Mouse (Mus musculus) forebrain, embryonic 16.5 days (tissue): ENCODE results near the gene Bcl7a. TPM values are rescaled to one million over a fixed set of nuclear protein-coding genes. Genes with fewer than 3 reads are reported as not detected.

Source experiments
- ATAC-seq: fragments of 200-750 bp; cut with Nextera tagmentation; 2 replicates; pipeline ENCODE4 v1.8.0; 2017; ENCODE audit warnings: mild to moderate bottlenecking, moderate library complexity
- H3K27ac ChIP-seq: fragments of 300-500 bp; sonication (generic); 2 replicates; pipeline ENCODE4 v1.5.1; 2014; ENCODE audit warnings: low read length, control low read depth
- H3K27me3 ChIP-seq: fragments of 300-500 bp; sonication (generic); replicated peaks from 2 replicates; pipeline ENCODE4 v1.6.1; 2014; ENCODE audit warnings: low read length; ENCODE audit not compliant: control insufficient read depth, insufficient read depth
- H3K36me3 ChIP-seq: fragments of 300-500 bp; sonication (generic); 2 replicates; pipeline ENCODE4 v1.6.1; 2014; ENCODE audit not compliant: control insufficient read depth, insufficient read depth
- H3K4me1 ChIP-seq: fragments of 300-500 bp; sonication (generic); replicated peaks from 2 replicates; pipeline ENCODE4 v1.6.1; 2014; ENCODE audit warnings: low read length; ENCODE audit not compliant: control insufficient read depth, insufficient read depth
- H3K4me2 ChIP-seq: fragments of 300-500 bp; sonication (generic); 2 replicates; pipeline ENCODE4 v1.6.1; 2014; ENCODE audit warnings: mild to moderate bottlenecking, low read length, control low read depth
- H3K4me3 ChIP-seq: fragments of 300-500 bp; sonication (generic); replicated peaks from 2 replicates; pipeline ENCODE4 v1.5.1; 2014; ENCODE audit warnings: mild to moderate bottlenecking, low read length, control low read depth
- H3K9ac ChIP-seq: fragments of 300-500 bp; sonication (generic); replicated peaks from 2 replicates; pipeline ENCODE4 v1.6.1; 2014; ENCODE audit warnings: low read depth, low read length, control low read depth
- H3K9me3 ChIP-seq: fragments of 300-500 bp; sonication (generic); 2 replicates; pipeline ENCODE4 v1.6.1; 2016; ENCODE audit warnings: low read length; ENCODE audit not compliant: control insufficient read depth
- WGBS: fragments of 180-500 bp; shearing (Covaris S2); extraction: QIAGEN DNeasy Blood & Tissue Kit; methylation state at CpG from one replicate; pipeline ENCODE4 v1.1.7; 2014; 5-methylcytosine and 5-hydroxymethylcytosine counted together
- polyA plus RNA-seq: library from polyadenylated mRNA; unstranded; fragments of >200 nt; fragmentation: Nextera tagmentation; extraction: Ambion mirVana; gene quantifications from 2 replicates; pipeline ENCODE4 v1.2.1, GENCODE M21; 2015

Gene Bcl7a
- polyA plus RNA-seq, 1 experiment from 2014 or later = 81.9 TPM

- Histone ChIP-seq H3K4me2 (no peak overlapping the region), H3K27me3 (no peaks in the 10 kb centered on the region), H3K4me3 (no peak overlapping the region), H3K9me3 (no peaks in the 10 kb centered on the region), H3K9ac (no peak overlapping the region), H3K4me1 (peaks cover 11% of the 10 kb centered on the region), H3K36me3 (no peaks in the 10 kb centered on the region), H3K27ac (no peak overlapping the region)
- 74% methylated on average over 18 of the region's 18 CpGs for WGBS
- no peak for ATAC-seq
Observed at GRCm38 (mm10) chr5:123307630-123308282, 35.9 kb upstream of the Bcl7a start.

DNA sequence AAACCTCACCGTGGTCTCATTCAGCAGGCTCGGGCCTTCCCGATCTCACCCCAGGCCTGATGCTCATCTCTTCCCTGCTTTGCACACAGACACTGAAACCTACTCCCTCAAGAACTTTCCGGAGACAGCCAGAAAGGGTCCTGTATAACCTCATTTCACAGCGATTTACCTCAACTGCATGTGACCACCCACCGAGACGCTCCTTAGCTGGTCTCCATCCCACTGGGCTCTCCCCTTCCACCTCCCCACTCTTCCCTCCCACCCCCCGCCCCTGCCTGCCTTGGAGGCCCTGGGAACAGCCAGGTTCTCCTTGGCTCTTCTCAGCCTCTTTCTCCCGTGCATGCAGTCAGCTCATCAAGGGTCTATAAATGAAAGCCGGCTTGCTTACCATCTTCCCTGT, 33.8 kb upstream of the Bcl7a start:
- no peak for ATAC-seq
- Histone ChIP-seq H3K4me1 (peaks cover 11% of the 10 kb centered on the region; the same call in 1 of the 2 replicates), H3K4me2 (no peak overlapping the region)

GRCm38 (mm10) chr5:123310221-123310620, 33.4 kb upstream of the Bcl7a start:
- no peak overlapping the region for H3K4me2 ChIP-seq
- WGBS = 57% methylated on average over 7 of the region's 7 CpGs
- no peaks in the 10 kb centered on the region for H3K27me3 ChIP-seq
- H3K4me3 ChIP-seq = no peak overlapping the region
- peak overlapping the region; percentile 69 for H3K27ac ChIP-seq
- no peaks in the 10 kb centered on the region for H3K36me3 ChIP-seq
- peak; percentile 26; the same call in 1 of the 2 replicates for ATAC-seq
- no peak overlapping the region for H3K9ac ChIP-seq
- no peaks in the 10 kb centered on the region for H3K9me3 ChIP-seq
- peaks cover 11% of the 10 kb centered on the region; the same call in 1 of the 2 replicates for H3K4me1 ChIP-seq

More for the DNA sequence above, 33.8 kb upstream of the Bcl7a start:
- no peaks in the 10 kb centered on the region for H3K27me3 ChIP-seq
- peak overlapping the region; percentile 69 for H3K27ac ChIP-seq
- H3K36me3 ChIP-seq = no peaks in the 10 kb centered on the region
- WGBS = 46% methylated on average over 10 of the region's 10 CpGs
- H3K9ac ChIP-seq = no peak overlapping the region
- H3K9me3 ChIP-seq = no peaks in the 10 kb centered on the region
- H3K4me3 ChIP-seq = no peak overlapping the region

- Histone ChIP-seq H3K27ac (no peak overlapping the region), H3K4me3 (no peak overlapping the region), H3K4me2 (no peak overlapping the region), H3K4me1 (peaks cover 17% of the 10 kb centered on the region), H3K27me3 (no peaks in the 10 kb centered on the region), H3K9ac (no peak overlapping the region), H3K9me3 (no peaks in the 10 kb centered on the region), H3K36me3 (no peaks in the 10 kb centered on the region)
- ATAC-seq = no peak
- WGBS = 29% methylated on average over 12 of the region's 12 CpGs
Observed at GRCm38 (mm10) chr5:123313058-123313630, 30.5 kb upstream of the Bcl7a start.

- H3K27me3 ChIP-seq = no peaks in the 10 kb centered on the region
- H3K36me3 ChIP-seq = no peaks in the 10 kb centered on the region
- no peak overlapping the region for H3K9ac ChIP-seq
- peaks cover 17% of the 10 kb centered on the region for H3K4me1 ChIP-seq
- 58% methylated on average over 11 of the region's 11 CpGs for WGBS
- H3K27ac ChIP-seq = no peak overlapping the region
- no peak overlapping the region for H3K4me3 ChIP-seq
- no peaks in the 10 kb centered on the region for H3K9me3 ChIP-seq
- ATAC-seq = no peak
- H3K4me2 ChIP-seq = no peak overlapping the region
Observed at GRCm38 (mm10) chr5:123313851-123314380, 29.7 kb upstream of the Bcl7a start.

- H3K36me3 ChIP-seq = no peaks in the 10 kb centered on the region
- H3K9ac ChIP-seq = no peak overlapping the region
- H3K27me3 ChIP-seq = no peaks in the 10 kb centered on the region
- H3K9me3 ChIP-seq = no peaks in the 10 kb centered on the region
- 43% methylated on average over 9 of the region's 10 CpGs for WGBS
- no peak overlapping the region for H3K27ac ChIP-seq
- H3K4me3 ChIP-seq = no peak overlapping the region
- H3K4me1 ChIP-seq = peaks cover 14% of the 10 kb centered on the region
- H3K4me2 ChIP-seq = no peak overlapping the region
- no peak for ATAC-seq
Observed at GRCm38 (mm10) chr5:123315219-123315866, 28.3 kb upstream of the Bcl7a start.

- Histone ChIP-seq H3K27ac (no peak overlapping the region), H3K4me1 (peaks cover 7% of the 10 kb centered on the region), H3K4me2 (no peak overlapping the region), H3K9ac (no peak overlapping the region), H3K4me3 (no peak overlapping the region), H3K27me3 (no peaks in the 10 kb centered on the region), H3K9me3 (no peaks in the 10 kb centered on the region), H3K36me3 (no peaks in the 10 kb centered on the region)
- WGBS = 26% methylated on average over 6 of the region's 6 CpGs
- ATAC-seq = no peak
Observed at GRCm38 (mm10) chr5:123317992-123318391, 25.6 kb upstream of the Bcl7a start.

- no peak for ATAC-seq
- Histone ChIP-seq H3K4me1 (peaks cover 14% of the 10 kb centered on the region), H3K36me3 (no peaks in the 10 kb centered on the region), H3K27me3 (no peaks in the 10 kb centered on the region), H3K4me3 (no peak overlapping the region), H3K9me3 (no peaks in the 10 kb centered on the region), H3K4me2 (no peak overlapping the region), H3K27ac (no peak overlapping the region), H3K9ac (no peak overlapping the region)
- 92% methylated on average over 3 of the region's 3 CpGs for WGBS
Observed at GRCm38 (mm10) chr5:123320136-123320535, 23.5 kb upstream of the Bcl7a start.

DNA sequence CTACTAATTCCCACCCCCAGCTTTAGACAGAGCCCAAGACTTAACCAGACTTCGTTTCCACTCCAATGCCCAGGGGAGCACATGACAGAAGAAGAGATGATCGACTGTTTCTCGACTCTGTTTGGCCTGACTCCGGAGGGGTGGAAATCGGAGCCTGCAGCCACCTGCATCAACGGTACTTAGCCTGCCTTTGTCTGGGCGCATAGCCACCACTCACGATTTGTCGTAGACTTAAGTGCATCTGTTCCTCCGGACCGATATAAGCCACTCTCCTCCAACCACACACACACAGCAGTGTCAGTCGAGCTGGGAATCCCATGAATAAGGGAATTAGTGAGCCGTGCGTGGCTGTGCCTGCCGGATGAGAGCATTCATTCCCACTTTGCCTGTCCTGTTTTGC, 19.4 kb upstream of the Bcl7a start:
- WGBS = 4% methylated on average over 15 of the region's 15 CpGs
- Histone ChIP-seq H3K4me3 (no peak overlapping the region), H3K4me2 (peak overlapping the region; percentile 26; the same call in 1 of the 2 replicates), H3K4me1 (peaks cover 16% of the 10 kb centered on the region), H3K9ac (peak overlapping the region; percentile 35; the same call in 1 of the 2 replicates), H3K9me3 (no peaks in the 10 kb centered on the region), H3K27me3 (no peaks in the 10 kb centered on the region), H3K27ac (no peak overlapping the region), H3K36me3 (no peaks in the 10 kb centered on the region)
- peak; percentile 49; the same call in 1 of the 2 replicates for ATAC-seq
